Mouse (Mus musculus) hindbrain, postnatal 0 days (tissue): ENCODE data around the gene Ptch1. TPM values are rescaled to one million over a fixed set of nuclear protein-coding genes. Genes with fewer than 3 reads are reported as not detected.

ENCODE experiments used
- ATAC-seq: fragments of 200-750 bp; cut with Nextera tagmentation; 2 replicates; pipeline ENCODE4 v1.8.0; 2017; ENCODE audit warnings: mild to moderate bottlenecking, moderate TSS enrichment, moderate library complexity
- DNase-seq: peaks from one replicate; pipeline ENCODE4 v3.0.0-alpha.2; 2015; ENCODE audit warnings: low spot score
- H3K27ac ChIP-seq: fragments of 300-500 bp; sonication (generic); 2 replicates; pipeline ENCODE4 v1.5.1; 2014; ENCODE audit warnings: mild to moderate bottlenecking
- H3K27me3 ChIP-seq: fragments of 300-500 bp; sonication (generic); 2 replicates; pipeline ENCODE4 v1.6.1; 2014; ENCODE audit warnings: low read length, mixed read lengths; ENCODE audit not compliant: insufficient read depth
- H3K36me3 ChIP-seq: fragments of 300-500 bp; sonication (generic); 2 replicates; pipeline ENCODE4 v1.6.1; 2014; ENCODE audit warnings: low read length, mixed read lengths; ENCODE audit not compliant: insufficient read depth
- H3K4me1 ChIP-seq: fragments of 300-500 bp; sonication (generic); 2 replicates; pipeline ENCODE4 v1.6.1; 2014; ENCODE audit warnings: antibody characterized with exemption, low read length, mixed read lengths; ENCODE audit not compliant: insufficient read depth
- H3K4me2 ChIP-seq: fragments of 300-500 bp; sonication (generic); 2 replicates; pipeline ENCODE4 v1.6.1; 2014; ENCODE audit warnings: low read depth, mild to moderate bottlenecking, low read length, moderate library complexity, mixed read lengths
- H3K4me3 ChIP-seq: fragments of 300-500 bp; sonication (generic); 2 replicates; pipeline ENCODE4 v1.5.1; 2014; ENCODE audit warnings: low read length
- H3K9ac ChIP-seq: fragments of 300-500 bp; sonication (generic); replicated peaks from 2 replicates; pipeline ENCODE4 v1.6.1; 2014; ENCODE audit warnings: mild to moderate bottlenecking, low read length, moderate library complexity, mixed read lengths
- H3K9me3 ChIP-seq: fragments of 300-500 bp; sonication (generic); 2 replicates; pipeline ENCODE4 v1.6.1; 2016; ENCODE audit warnings: low read length, mixed read lengths
- CTCF ChIP-seq: IDR thresholded peaks from 2 replicates; pipeline ENCODE4 v1.5.1; 2016; ENCODE audit warnings: antibody characterized with exemption, control low read depth, low read depth
- WGBS: fragments of 180-500 bp; shearing (Covaris S2); extraction: QIAGEN DNeasy Blood & Tissue Kit; methylation state at CpG from one replicate; pipeline ENCODE4 v1.1.7; 2014; 5-methylcytosine and 5-hydroxymethylcytosine counted together
- polyA plus RNA-seq: library from polyadenylated mRNA; unstranded; fragments of >200 nt; fragmentation: Nextera tagmentation; extraction: Ambion mirVana; gene quantifications from 2 replicates; pipeline ENCODE4 v1.2.1, GENCODE M21; 2015
- total RNA-seq: library from RNA; depleted of rRNA; stranded (reverse); fragments of >200 nt; gene quantifications from 2 replicates; pipeline ENCODE4 v1.2.3, GENCODE M21; 2014

Gene Ptch1
- total and polyA plus RNA-seq, 2 experiments from 2014 or later = 9.6 to 58.4 TPM

DNA sequence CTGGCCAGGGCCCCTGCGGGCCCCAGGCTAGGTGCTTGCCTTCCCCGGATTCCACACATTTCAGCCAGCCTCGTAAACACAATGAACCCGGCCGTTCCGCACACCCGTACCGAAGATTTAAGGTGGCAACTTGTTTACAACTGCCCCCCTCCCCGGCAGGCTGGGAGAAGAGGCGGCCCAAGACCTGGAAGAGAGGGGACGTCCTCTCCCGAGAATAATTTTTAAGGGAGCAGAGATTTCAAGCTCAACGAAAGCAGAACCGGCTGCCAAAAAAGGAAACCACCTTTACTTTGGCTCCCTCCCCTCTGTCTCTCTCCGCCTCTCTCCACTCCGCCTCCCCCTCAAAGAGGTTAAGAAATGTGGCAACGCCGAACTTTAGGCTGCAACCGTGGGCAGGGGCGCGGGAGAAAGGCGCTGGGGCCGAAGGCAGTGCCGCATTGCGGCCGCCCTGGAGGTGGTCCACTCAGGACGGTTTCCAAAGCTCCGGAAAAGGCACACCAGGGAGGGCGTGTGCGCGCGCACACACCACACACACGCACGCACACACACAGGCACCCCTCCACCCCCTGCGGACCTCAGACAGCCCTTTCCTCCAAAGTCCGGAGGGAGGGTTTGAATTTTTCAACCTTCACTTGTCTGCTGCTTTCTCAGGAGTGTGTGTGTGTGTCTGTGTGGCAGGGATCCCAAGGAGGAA is 8.6 kb downstream of the Ptch1 start:
- ATAC-seq = no peak
- Histone ChIP-seq H3K4me1 (peaks cover 29% of the 10 kb centered on the region; the same call in 1 of the 2 replicates), H3K4me3 (peak overlapping the region; percentile 92), H3K9me3 (no peaks in the 10 kb centered on the region), H3K27ac (peak overlapping the region; percentile 90), H3K4me2 (peak overlapping the region; percentile 92), H3K9ac (peak overlapping the region; percentile 94), H3K36me3 (no peaks in the 10 kb centered on the region), H3K27me3 (0 out of 2 replicates have a peak, but pooled peaks cover 1% of the 10 kb centered on the region)
- 1% methylated on average over 35 of the region's 36 CpGs for WGBS
- DNase-seq = peak; percentile 79
- TF ChIP-seq CTCF = 0 out of 2 replicates have a peak, but pooled peaks have one; percentile 5

DNA sequence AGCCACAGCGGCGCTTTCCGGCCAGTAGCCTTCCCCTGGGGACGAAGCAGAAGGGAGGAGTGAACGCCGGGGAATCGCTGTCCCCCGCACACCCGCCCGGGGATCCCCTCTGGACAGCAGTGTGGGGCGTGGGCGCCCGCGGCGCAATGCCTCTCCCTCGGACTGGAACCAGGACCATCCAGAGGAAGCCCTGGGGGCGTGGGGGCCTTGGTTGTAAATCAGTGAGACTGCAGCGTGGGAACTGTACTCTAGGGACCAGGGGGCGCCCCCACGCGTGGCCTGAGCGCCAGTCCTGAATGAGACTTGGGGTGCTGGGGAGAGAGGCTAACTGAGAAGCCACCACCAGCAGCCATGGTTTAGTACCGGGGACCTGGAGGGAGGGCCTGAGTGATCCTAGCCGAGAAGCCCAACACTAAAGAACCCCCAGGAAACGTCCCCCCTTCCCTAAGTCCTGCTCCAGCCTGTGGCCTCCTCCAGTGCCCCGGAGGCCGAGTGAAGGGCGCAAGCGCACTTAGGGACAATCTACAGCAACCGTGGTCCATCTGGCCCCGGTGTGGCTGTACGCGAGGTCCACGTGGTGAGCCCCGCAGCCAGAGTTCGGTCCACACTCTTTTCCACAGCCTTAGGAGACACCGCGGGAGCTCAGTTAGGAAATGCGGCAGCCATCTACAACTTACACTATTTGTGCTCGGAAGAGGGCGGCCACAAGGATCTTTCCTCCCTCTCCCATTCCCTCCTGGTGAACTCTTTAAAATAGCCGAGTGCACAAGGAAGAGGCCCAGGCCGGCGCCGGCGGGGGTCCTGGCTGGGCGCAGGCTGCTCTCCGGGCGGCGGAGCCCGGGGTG is 9.4 kb downstream of the Ptch1 start:
- peak overlapping the region; percentile 94 for H3K9ac ChIP-seq
- no peaks in the 10 kb centered on the region for H3K36me3 ChIP-seq
- H3K27me3 ChIP-seq = no peaks in the 10 kb centered on the region
- H3K27ac ChIP-seq = peak overlapping the region; percentile 90
- ATAC-seq (no peak), DNase-seq (no peak)
- H3K4me2 ChIP-seq = peak overlapping the region; percentile 92
- TF ChIP-seq CTCF = peak; percentile 25
- H3K4me3 ChIP-seq = peak overlapping the region; percentile 92
- peaks cover 34% of the 10 kb centered on the region; the same call in 1 of the 2 replicates for H3K4me1 ChIP-seq
- no peaks in the 10 kb centered on the region for H3K9me3 ChIP-seq
- WGBS = 1% methylated on average over 51 of the region's 51 CpGs

DNA sequence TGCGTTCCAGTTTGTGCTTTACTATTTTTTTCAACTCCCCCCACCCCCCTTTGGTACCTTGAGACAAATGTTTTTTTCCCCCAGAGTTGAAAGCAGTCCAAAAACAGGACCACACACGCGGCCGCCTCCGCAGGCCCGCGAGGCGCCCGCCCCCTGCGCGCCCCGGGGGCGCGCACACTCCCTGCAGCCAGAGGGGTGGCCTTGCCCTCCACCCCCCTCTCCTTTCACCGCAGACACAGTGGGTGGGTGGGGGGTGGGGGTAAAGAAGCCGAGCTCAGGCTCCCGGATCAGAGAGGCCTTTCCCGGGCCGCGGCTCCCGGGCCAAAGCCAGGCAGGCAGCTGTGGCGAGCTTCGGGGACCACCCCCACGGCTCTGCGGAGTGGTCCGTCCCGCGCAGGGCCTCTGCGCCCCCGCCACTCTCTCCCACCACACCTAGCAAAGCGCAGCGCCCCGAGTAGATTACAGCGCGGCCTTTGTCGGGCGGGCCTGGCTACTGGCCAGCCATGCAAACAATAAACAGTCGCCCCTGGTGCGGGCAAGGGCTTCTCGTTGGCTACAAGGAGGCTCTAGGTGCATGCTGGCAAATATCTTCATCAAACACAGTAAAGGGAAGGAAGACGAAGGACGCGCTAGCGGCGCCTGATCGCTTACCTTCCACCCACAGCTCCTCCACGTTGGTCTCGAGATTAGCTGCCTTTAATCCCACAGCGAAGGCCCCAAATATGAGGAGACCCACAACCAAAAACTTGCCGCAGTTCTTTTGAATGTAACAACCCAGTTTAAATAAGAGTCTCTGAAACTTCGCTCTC is 10.2 kb downstream of the Ptch1 start:
- no peak for TF ChIP-seq CTCF
- Histone ChIP-seq H3K4me2 (peak overlapping the region; percentile 92), H3K36me3 (no peaks in the 10 kb centered on the region), H3K9me3 (no peaks in the 10 kb centered on the region), H3K4me3 (peak overlapping the region; percentile 92), H3K9ac (peak overlapping the region; percentile 94), H3K4me1 (peaks cover 34% of the 10 kb centered on the region), H3K27ac (peak overlapping the region; percentile 90), H3K27me3 (no peaks in the 10 kb centered on the region)
- WGBS = under 1% methylated on average over 49 of the region's 51 CpGs
- DNase-seq (peak; percentile 90), ATAC-seq (peak; percentile 59)

DNA sequence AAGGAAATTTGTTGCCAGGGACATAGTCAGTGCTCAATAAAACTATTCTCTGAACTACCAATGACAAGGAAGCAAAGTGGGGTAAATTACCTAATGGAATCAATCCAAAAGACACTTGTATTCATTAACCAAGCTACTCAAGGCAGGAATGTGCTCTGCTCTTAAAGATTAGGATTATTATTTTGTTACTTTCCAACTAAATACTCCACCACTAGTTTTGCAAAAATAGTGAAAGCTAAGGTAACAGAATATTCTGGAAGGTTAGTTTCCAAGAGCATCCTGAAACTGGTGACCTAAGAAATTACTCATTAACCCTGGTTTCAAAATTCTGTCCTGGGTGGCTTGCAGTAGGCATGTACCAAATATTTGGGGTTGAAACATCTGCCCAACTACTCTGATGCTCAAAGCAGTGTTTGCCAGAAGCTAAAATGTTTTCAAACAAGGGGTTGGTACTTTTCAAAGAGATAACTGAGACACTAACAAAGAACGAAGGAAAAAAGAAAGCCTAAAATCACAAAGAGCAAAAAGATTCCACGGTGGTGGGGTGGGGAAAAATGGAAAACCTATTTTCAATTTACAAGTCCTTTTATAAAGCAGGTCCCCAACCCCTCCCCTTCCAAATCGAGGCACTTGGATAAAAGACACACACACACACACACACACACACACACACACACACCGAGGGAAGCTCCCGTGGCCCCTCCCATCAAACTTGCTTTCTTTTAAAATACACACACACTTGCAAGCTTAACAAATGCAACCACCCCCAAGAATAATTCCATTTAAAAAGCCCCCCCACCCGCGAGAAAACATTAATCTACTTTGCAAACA is 11.0 kb downstream of the Ptch1 start:
- 1% methylated on average over 7 of the region's 7 CpGs for WGBS
- Histone ChIP-seq H3K9ac (peak overlapping the region; percentile 94; the same call in 1 of the 2 replicates), H3K4me1 (peaks cover 39% of the 10 kb centered on the region), H3K27me3 (no peaks in the 10 kb centered on the region), H3K4me2 (peak overlapping the region; percentile 92), H3K4me3 (peak overlapping the region; percentile 92), H3K9me3 (no peaks in the 10 kb centered on the region), H3K27ac (peak overlapping the region; percentile 90; the same call in 1 of the 2 replicates), H3K36me3 (no peaks in the 10 kb centered on the region)
- no peak for ATAC-seq
- peak; percentile 51 for DNase-seq
- TF ChIP-seq CTCF = no peak

DNA sequence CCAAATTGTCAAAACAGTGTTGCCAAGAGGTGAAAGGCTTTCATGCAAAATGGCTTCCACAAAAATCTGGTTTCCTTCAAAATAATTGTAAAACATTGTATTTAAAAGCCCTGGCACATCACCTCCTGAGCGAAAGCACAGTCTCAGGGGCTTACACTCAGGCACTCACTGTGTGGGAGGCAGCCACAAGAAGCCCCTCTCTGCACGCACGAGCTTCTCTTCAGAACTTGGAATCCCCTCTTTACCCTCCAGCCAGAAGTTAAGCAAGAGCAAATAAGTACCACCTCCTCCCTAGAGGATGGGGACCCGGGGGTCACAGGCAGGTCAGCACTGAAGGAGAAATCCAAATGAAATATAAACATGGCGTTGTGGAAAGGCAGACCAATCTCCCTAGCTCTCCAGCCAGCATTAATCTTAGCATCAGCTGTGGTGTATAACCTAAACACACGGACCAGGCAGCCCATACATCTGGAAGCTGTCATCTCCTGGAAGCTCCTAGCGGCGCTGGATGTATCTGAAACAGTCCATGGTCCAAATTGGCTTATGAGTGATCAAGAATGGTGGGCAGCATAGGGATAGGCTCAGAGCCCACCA is 15.0 kb downstream of the Ptch1 start:
- Histone ChIP-seq H3K9me3 (no peaks in the 10 kb centered on the region), H3K4me2 (peak overlapping the region; percentile 92), H3K4me1 (peaks cover 59% of the 10 kb centered on the region), H3K9ac (no peak overlapping the region), H3K27me3 (no peaks in the 10 kb centered on the region), H3K27ac (no peak overlapping the region), H3K36me3 (no peaks in the 10 kb centered on the region), H3K4me3 (no peak overlapping the region)
- WGBS = 45% methylated on average over 8 of the region's 8 CpGs
- ATAC-seq (no peak), DNase-seq (no peak)
- no peak for TF ChIP-seq CTCF
